Mouse (Mus musculus): ENCODE data around the gene Zpr1. TPM values are rescaled to one million over a fixed set of nuclear protein-coding genes. Genes with fewer than 3 reads are reported as not detected.

The Zpr1 gene
- polyA plus RNA-seq, 1 experiment from 2014 or later, result 33.0 TPM

DNA sequence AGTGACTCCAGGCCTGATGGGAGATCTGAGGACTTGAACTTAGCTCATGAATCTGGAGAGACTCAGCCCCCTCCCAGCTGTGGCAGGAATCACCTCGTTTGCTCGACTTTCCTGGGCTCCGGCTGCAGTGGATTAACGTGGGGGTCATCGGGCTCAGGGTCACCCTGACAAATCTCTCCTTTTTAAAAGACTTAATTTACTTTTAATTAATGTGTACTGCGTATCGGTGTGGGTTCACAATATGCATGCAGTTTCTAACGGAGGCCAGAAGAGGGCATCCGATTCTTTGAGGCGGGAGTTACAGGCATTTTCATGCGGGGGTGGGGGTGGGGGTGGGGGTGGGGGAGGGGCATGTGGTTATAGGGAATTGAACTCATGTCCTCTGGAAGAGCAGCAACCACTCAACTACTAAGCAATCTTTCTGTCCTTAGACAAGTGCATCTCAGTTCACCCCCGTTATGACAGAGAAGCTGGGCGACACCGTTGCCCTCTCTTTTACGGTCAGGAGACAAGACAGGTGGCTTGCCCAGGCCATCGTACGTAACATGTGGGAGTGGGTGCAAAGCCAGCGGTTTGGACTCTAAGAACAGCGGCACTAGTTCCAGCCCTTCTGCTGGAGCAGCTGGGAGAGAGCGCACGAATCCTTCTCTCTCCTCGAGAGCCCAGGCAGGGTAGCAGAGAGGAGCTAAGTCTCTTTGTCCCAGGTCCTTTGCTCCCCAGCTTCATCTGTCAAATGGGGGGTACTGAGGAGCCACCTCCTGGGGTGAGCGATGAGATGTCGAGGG lies 57.1 kb downstream of the Zpr1 start:
- ATAC-seq (ENCODE audit: insufficient number of reproducible peaks, insufficient read depth, low FRiP score, low read depth), result no peak
- H3K4me3 ChIP-seq (ENCODE audit: control insufficient read depth in 1 of 2, insufficient read depth in 1 of 2, low read depth in 1 of 2, low read length in 2 of 2), result no peak overlapping the region
- H3K9me3 ChIP-seq (ENCODE audit: control insufficient read depth, low read length), result no peaks in the 10 kb centered on the region
- no peak overlapping the region for H3K9ac ChIP-seq (ENCODE audit: low read length)
- peak overlapping the region; percentile 77 for H3K4me2 ChIP-seq (ENCODE audit: low read length)
- peaks cover 11 to 14% of the 10 kb centered on the region in 2 experiments; a peak in 3 of 4 replicates for H3K4me1 ChIP-seq (ENCODE audit: control insufficient read depth in 2 of 2, insufficient read depth in 2 of 2, low read length in 2 of 2)
- H3K27me3 ChIP-seq (ENCODE audit: control insufficient read depth, insufficient read depth, low read length), result peaks cover 9% of the 10 kb centered on the region; the same call in 1 of the 2 replicates
- no peaks in the 10 kb centered on the region for H3K36me3 ChIP-seq (ENCODE audit: control insufficient read depth, insufficient read depth, low read length)
- 17% methylated on average over 24 of the region's 24 CpGs for WGBS
- H3K27ac ChIP-seq (replicated peaks in 1 of 2; ENCODE audit: control insufficient read depth in 1 of 2, insufficient read depth in 1 of 2, low read depth in 2 of 2, low read length in 2 of 2), result no peak overlapping the region

DNA sequence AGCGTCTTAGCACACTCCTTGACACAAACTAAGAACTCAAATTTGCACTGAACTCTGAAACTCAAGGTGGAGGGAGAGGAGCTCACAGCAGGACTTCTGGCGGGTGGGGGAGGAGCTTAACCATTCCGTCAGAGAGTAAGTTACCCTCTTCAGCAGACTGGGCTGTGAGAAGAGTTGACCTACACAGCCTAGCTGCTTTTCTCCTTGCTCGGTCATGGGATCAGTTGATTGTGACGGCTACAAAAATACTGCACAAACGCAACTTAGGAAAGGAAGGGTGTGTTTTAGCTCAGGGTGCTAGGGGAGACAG lies 57.7 kb downstream of the Zpr1 start:
- no peaks in the 10 kb centered on the region for H3K9me3 ChIP-seq (ENCODE audit: control insufficient read depth, low read length)
- H3K4me3 ChIP-seq (ENCODE audit: control insufficient read depth in 1 of 2, insufficient read depth in 1 of 2, low read depth in 1 of 2, low read length in 2 of 2), result no peak overlapping the region
- no peak overlapping the region for H3K4me2 ChIP-seq (ENCODE audit: low read length)
- WGBS, result 44% methylated on average over 6 of the region's 6 CpGs
- H3K9ac ChIP-seq (ENCODE audit: low read length), result no peak overlapping the region
- H3K27me3 ChIP-seq (ENCODE audit: control insufficient read depth, insufficient read depth, low read length), result peaks cover 15% of the 10 kb centered on the region; the same call in 1 of the 2 replicates
- no peak for ATAC-seq (ENCODE audit: insufficient number of reproducible peaks, insufficient read depth, low FRiP score, low read depth)
- H3K27ac ChIP-seq (replicated peaks in 1 of 2; ENCODE audit: control insufficient read depth in 1 of 2, insufficient read depth in 1 of 2, low read depth in 2 of 2, low read length in 2 of 2), result no peak overlapping the region
- H3K4me1 ChIP-seq (ENCODE audit: control insufficient read depth in 2 of 2, insufficient read depth in 2 of 2, low read length in 2 of 2), result peaks cover 11 to 14% of the 10 kb centered on the region in 2 experiments; a peak in 3 of 4 replicates
- H3K36me3 ChIP-seq (ENCODE audit: control insufficient read depth, insufficient read depth, low read length), result no peaks in the 10 kb centered on the region

DNA sequence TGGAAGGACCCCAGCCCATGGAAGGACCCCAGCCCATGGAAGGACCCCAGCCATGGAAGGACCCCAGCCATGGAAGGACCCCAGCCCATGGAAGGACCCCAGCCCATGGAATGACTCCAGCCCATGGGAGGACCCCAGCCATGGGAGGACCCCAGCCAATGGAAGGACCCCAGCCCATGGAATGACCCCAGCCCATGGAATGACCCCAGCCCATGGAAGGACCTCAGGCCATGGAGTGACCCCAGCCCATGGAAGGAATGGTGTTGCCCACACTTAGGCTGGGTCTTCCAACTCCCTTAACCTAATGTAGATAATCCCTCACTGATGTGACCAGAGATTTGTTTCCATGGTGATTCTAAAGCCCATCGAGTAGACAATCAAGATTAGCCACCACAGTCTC lies 58.4 kb downstream of the Zpr1 start:
- Histone ChIP-seq H3K4me3 (ENCODE audit: control insufficient read depth in 1 of 2, insufficient read depth in 1 of 2, low read depth in 1 of 2, low read length in 2 of 2) (no peak overlapping the region), H3K27ac (replicated peaks in 1 of 2; ENCODE audit: control insufficient read depth in 1 of 2, insufficient read depth in 1 of 2, low read depth in 2 of 2, low read length in 2 of 2) (no peak overlapping the region), H3K27me3 (ENCODE audit: control insufficient read depth, insufficient read depth, low read length) (peaks cover 21% of the 10 kb centered on the region; the same call in 1 of the 2 replicates), H3K36me3 (ENCODE audit: control insufficient read depth, insufficient read depth, low read length) (no peaks in the 10 kb centered on the region), H3K9me3 (ENCODE audit: control insufficient read depth, low read length) (no peaks in the 10 kb centered on the region), H3K4me1 (ENCODE audit: control insufficient read depth in 2 of 2, insufficient read depth in 2 of 2, low read length in 2 of 2) (peaks cover 11 to 14% of the 10 kb centered on the region in 2 experiments; a peak in 3 of 4 replicates), H3K4me2 (ENCODE audit: low read length) (no peak overlapping the region), H3K9ac (ENCODE audit: low read length) (no peak overlapping the region)
- no peak for ATAC-seq (ENCODE audit: insufficient number of reproducible peaks, insufficient read depth, low FRiP score, low read depth)
- WGBS, result 90% methylated on average over 1 of the region's 1 CpGs

Other genes starting within 250 kb of the Zpr1 start
- gene Apoa1, start 44.5 kb upstream of the Zpr1 start, polyA plus RNA-seq (2014; fragmentation: Nextera tagmentation; extraction: Ambion mirVana), result 0.59 and 1.5 TPM in 2 replicates
- gene Apoc3, start 37.4 kb upstream of the Zpr1 start, polyA plus RNA-seq (2014; fragmentation: Nextera tagmentation; extraction: Ambion mirVana), result not detected in 2 replicates
- gene Apoa4, start 32.4 kb upstream of the Zpr1 start, polyA plus RNA-seq (2014; fragmentation: Nextera tagmentation; extraction: Ambion mirVana), result not detected in 2 replicates
- gene Apoa5, start 4.4 kb upstream of the Zpr1 start, polyA plus RNA-seq (2014; fragmentation: Nextera tagmentation; extraction: Ambion mirVana), result not detected in 2 replicates
- 11.2 and 13.8 TPM in 2 replicates for gene Bud13, start 9.9 kb downstream of the Zpr1 start, polyA plus RNA-seq (2014; fragmentation: Nextera tagmentation; extraction: Ambion mirVana)
- gene 4931429L15Rik, start 46.9 kb downstream of the Zpr1 start, polyA plus RNA-seq (2014; fragmentation: Nextera tagmentation; extraction: Ambion mirVana), result not detected in 2 replicates

Data from heart, embryonic 14.5 days (tissue).